Comparison of ENCODE assay signal across 9 mouse cellular contexts in genomic region chr8:13548235-13548634, GRCm38 (mm10). TPM values are rescaled to one million over a fixed set of nuclear protein-coding genes. Genes with fewer than 3 reads are reported as not detected.
A peak's percentile ranks its signal among the peaks of the same experiment; 100 is the strongest.
DNase-seq lines count a peak whose midpoint lies in the region; TF ChIP-seq lines count a peak whose summit lies in the region.
"Had no signal": no experiment of that assay in that cellular context is flagged by ENCODE, and none has a peak within 500 bp of the region (broad histone marks: within the 10 kb centered on the region; RNA-seq: fewer than 3 reads in every experiment).

No protein-coding gene starts in this region.

- H3K36me3 ChIP-seq in heart, embryonic 10.5 days = no peaks in the 10 kb centered on the region
- H3K36me3 ChIP-seq: heart, embryonic 13.5 days had no signal

- H3K4me1 ChIP-seq in heart, embryonic 10.5 days = peaks cover 7% of the 10 kb centered on the region; the same call in 1 of the 2 replicates
- no peaks in the 10 kb centered on the region for H3K4me1 ChIP-seq in embryonic fibroblast, embryonic 13.5 days (ENCODE audit: control insufficient read depth, insufficient read depth, low read length)

- 47% methylated on average over 4 of the region's 4 CpGs for WGBS in heart, embryonic 10.5 days

- H3K4me3 ChIP-seq in heart, embryonic 10.5 days = no peak overlapping the region
- no peak overlapping the region for H3K4me3 ChIP-seq in embryonic fibroblast, embryonic 13.5 days (ENCODE audit: insufficient read depth, low read length)
- H3K4me3 ChIP-seq: heart, embryonic 13.5 days had no signal

- DNase-seq in heart, adult 18-20 months = peak; percentile 67 to 77
- DNase-seq in heart, embryonic 10.5 days (ENCODE audit: low spot score) = no peak
- DNase-seq in urinary bladder, postnatal 14 days (ENCODE audit: low spot score) = peak; percentile 46
- no peak for DNase-seq in urinary bladder, postnatal 10 days (ENCODE audit: low spot score)
- DNase-seq in kidney, postnatal 36 days = peak; percentile 63 to 73
- DNase-seq in thymus, postnatal 4 days = peak; percentile 42
- no peak for DNase-seq in right cerebral cortex, postnatal 36 days (ENCODE audit: low spot score in 2 of 2)

- TF ChIP-seq CTCF in embryonic fibroblast, embryonic 13.5 days (IDR thresholded peaks at IDR 0.05; ENCODE audit: borderline replicate concordance, insufficient read depth, low read length) = peak; percentile 34; the same call in 1 of the 2 replicates

- H3K27ac ChIP-seq in heart, embryonic 10.5 days = no peak overlapping the region
- peak overlapping the region; percentile 92 for H3K27ac ChIP-seq in embryonic fibroblast, embryonic 13.5 days (ENCODE audit: insufficient read depth, low read length)
- H3K27ac ChIP-seq: heart, embryonic 13.5 days had no signal

- H3K9me3 ChIP-seq in heart, embryonic 10.5 days = no peaks in the 10 kb centered on the region

- no peaks in the 10 kb centered on the region for H3K27me3 ChIP-seq in heart, embryonic 10.5 days (ENCODE audit: insufficient read depth, poor library complexity, severe bottlenecking)

- TF ChIP-seq POLR2A in embryonic fibroblast, embryonic 13.5 days (IDR thresholded peaks at IDR 0.05; ENCODE audit: low read depth, low read length) = no peak

RNA-seq across cellular contexts. Expression of gene 1700029H14Rik, which starts 14.0 kb away (rescaled TPM):
- not detected for total RNA-seq in heart, adult 18-20 months (2021)
- polyA plus RNA-seq in heart, embryonic 10.5 days (2016; fragmentation: Nextera tagmentation; extraction: Ambion mirVana) = not detected in 2 replicates
- polyA plus RNA-seq in embryonic fibroblast, embryonic 13.5 days (2011; ENCODE audit: insufficient read length, low read depth, missing spikeins) = not detected in 2 replicates
- polyA plus RNA-seq: heart, embryonic 13.5 days had no signal

RNA-seq across cellular contexts. Expression of gene Gas6, which starts 53.9 kb away (rescaled TPM):
- total RNA-seq in heart, adult 18-20 months (2021) = 100 to 1,000 TPM; 115 to 123 TPM
- 13.8 and 23.3 TPM in 2 replicates for polyA plus RNA-seq in heart, embryonic 10.5 days (2016; fragmentation: Nextera tagmentation; extraction: Ambion mirVana)
- polyA plus RNA-seq in embryonic fibroblast, embryonic 13.5 days (2011; ENCODE audit: insufficient read length, low read depth, missing spikeins) = 111 and 131 TPM in 2 replicates

Comparison
In these comparisons a context has a peak if more than half of its experiments do, and no peak if none do; other contexts are left out.
1. DNase-seq: peak in heart, adult 18-20 months (2 of 2), urinary bladder, postnatal 14 days (single experiment), kidney, postnatal 36 days (2 of 2) and thymus, postnatal 4 days (single experiment); none in heart, embryonic 10.5 days (single experiment), urinary bladder, postnatal 10 days (single experiment) and right cerebral cortex, postnatal 36 days (0 of 2).